7 mouse cellular contexts compared by ENCODE assay signal in the genomic region with DNA sequence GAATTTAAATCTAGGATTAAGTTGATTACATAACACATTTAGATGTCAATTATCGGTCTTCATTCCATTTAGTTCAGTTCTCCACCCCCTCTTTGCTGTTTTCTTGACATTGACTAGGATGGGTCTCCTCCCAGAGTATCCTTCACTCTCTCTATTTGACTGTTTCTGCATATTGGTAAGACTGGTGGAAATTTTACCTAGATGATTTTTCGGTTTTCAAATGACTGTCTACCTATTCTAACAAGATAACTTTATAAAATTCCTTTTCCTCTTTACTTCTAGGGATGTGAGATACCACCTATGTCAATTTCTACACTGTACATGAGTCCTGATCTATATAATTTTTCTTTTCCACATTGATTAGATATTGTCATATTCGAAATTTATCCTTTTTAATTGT.
"Had no signal": no experiment of that assay in that cellular context is flagged by ENCODE, and none has a peak within 500 bp of the region (broad histone marks: within the 10 kb centered on the region; RNA-seq: fewer than 3 reads in every experiment).

No protein-coding gene starts in this region.

- H3K36me3 ChIP-seq: kidney, embryonic 15.5 days; liver, embryonic 13.5 days; midbrain, embryonic 10.5 days; midbrain, embryonic 13.5 days; neural tube, embryonic 13.5 days; stomach, embryonic 15.5 days had no signal

- H3K27me3 ChIP-seq: kidney, embryonic 15.5 days; stomach, embryonic 15.5 days had no signal

- H3K9ac ChIP-seq: liver, embryonic 13.5 days had no signal

- H3K9me3 ChIP-seq: kidney, embryonic 15.5 days; liver, embryonic 13.5 days; megakaryocyte, embryonic 14.5 days; midbrain, embryonic 10.5 days; midbrain, embryonic 13.5 days; neural tube, embryonic 13.5 days; stomach, embryonic 15.5 days had no signal

- H3K27ac ChIP-seq: liver, embryonic 13.5 days; midbrain, embryonic 13.5 days; neural tube, embryonic 13.5 days; stomach, embryonic 15.5 days had no signal
